Mouse (Mus musculus): ENCODE results near the gene Wdr72.

The Wdr72 gene

GRCm38 (mm10) chr9:74109761-74110460 lies at the start of gene Wdr72:
Gene Wdr72, plus strand, starts transcription at chr9:74110356.
- DNase-seq (ENCODE audit: low read depth, low spot score) = no peak

- no peak for DNase-seq (ENCODE audit: low read depth, low spot score)
Measured at GRCm38 (mm10) chr9:74066278-74066677, 43.9 kb upstream of the Wdr72 start.

GRCm38 (mm10) chr9:74066766-74067165 lies 43.4 kb upstream of the Wdr72 start:
- DNase-seq (ENCODE audit: low read depth, low spot score) = no peak

GRCm38 (mm10) chr9:74075958-74076357 lies 34.2 kb upstream of the Wdr72 start:
- DNase-seq (ENCODE audit: low read depth, low spot score) = no peak

GRCm38 (mm10) chr9:74078458-74078857 lies 31.7 kb upstream of the Wdr72 start:
- no peak for DNase-seq (ENCODE audit: low read depth, low spot score)

- DNase-seq (ENCODE audit: low read depth, low spot score) = no peak
Measured at GRCm38 (mm10) chr9:74080241-74080640, 29.9 kb upstream of the Wdr72 start.

- no peak for DNase-seq (ENCODE audit: low read depth, low spot score)
Measured at GRCm38 (mm10) chr9:74101591-74101990, 8.6 kb upstream of the Wdr72 start.

- no peak for DNase-seq (ENCODE audit: low read depth, low spot score)
Measured at GRCm38 (mm10) chr9:74102615-74103014, 7.5 kb upstream of the Wdr72 start.

GRCm38 (mm10) chr9:74110461-74110816 lies 283 bp downstream of the Wdr72 start:
- DNase-seq (ENCODE audit: low read depth, low spot score) = no peak

GRCm38 (mm10) chr9:74112526-74112925 lies 2.4 kb downstream of the Wdr72 start:
- DNase-seq (ENCODE audit: low read depth, low spot score) = no peak

GRCm38 (mm10) chr9:74126222-74126621 lies 16.1 kb downstream of the Wdr72 start:
- DNase-seq (ENCODE audit: low read depth, low spot score) = no peak

GRCm38 (mm10) chr9:74134010-74134409 lies 23.9 kb downstream of the Wdr72 start:
- no peak for DNase-seq (ENCODE audit: low read depth, low spot score)

- DNase-seq (ENCODE audit: low read depth, low spot score) = peak; percentile 3
Measured at GRCm38 (mm10) chr9:74141864-74142263, 31.7 kb downstream of the Wdr72 start.

- no peak for DNase-seq (ENCODE audit: low read depth, low spot score)
Measured at GRCm38 (mm10) chr9:74142705-74143104, 32.5 kb downstream of the Wdr72 start.

GRCm38 (mm10) chr9:74145203-74145602 lies 35.0 kb downstream of the Wdr72 start:
- no peak for DNase-seq (ENCODE audit: low read depth, low spot score)

- DNase-seq (ENCODE audit: low read depth, low spot score) = no peak
Measured at GRCm38 (mm10) chr9:74148306-74148705, 38.1 kb downstream of the Wdr72 start.

GRCm38 (mm10) chr9:74160361-74160933 lies 50.3 kb downstream of the Wdr72 start:
- no peak for DNase-seq (ENCODE audit: low read depth, low spot score)

GRCm38 (mm10) chr9:74165697-74166096 lies 55.5 kb downstream of the Wdr72 start:
- DNase-seq (ENCODE audit: low read depth, low spot score) = no peak

GRCm38 (mm10) chr9:74169904-74170303 lies 59.7 kb downstream of the Wdr72 start:
- no peak for DNase-seq (ENCODE audit: low read depth, low spot score)

- DNase-seq (ENCODE audit: low read depth, low spot score) = no peak
Measured at GRCm38 (mm10) chr9:74186748-74187400, 76.7 kb downstream of the Wdr72 start.

- no peak for DNase-seq (ENCODE audit: low read depth, low spot score)
Measured at GRCm38 (mm10) chr9:74187401-74188029, 77.4 kb downstream of the Wdr72 start.

GRCm38 (mm10) chr9:74194898-74195297 lies 84.7 kb downstream of the Wdr72 start:
- DNase-seq (ENCODE audit: low read depth, low spot score) = no peak

GRCm38 (mm10) chr9:74228272-74228671 lies 118.1 kb downstream of the Wdr72 start:
- no peak for DNase-seq (ENCODE audit: low read depth, low spot score)
